Mouse (Mus musculus): ENCODE measurements at regions not wholly inside any gene's neighbourhood (a gene's known extent, or its start where the extent isn't known, plus 50 kb on each side); places are given as distances from the start of the nearest gene placed in this dataset.

DNA sequence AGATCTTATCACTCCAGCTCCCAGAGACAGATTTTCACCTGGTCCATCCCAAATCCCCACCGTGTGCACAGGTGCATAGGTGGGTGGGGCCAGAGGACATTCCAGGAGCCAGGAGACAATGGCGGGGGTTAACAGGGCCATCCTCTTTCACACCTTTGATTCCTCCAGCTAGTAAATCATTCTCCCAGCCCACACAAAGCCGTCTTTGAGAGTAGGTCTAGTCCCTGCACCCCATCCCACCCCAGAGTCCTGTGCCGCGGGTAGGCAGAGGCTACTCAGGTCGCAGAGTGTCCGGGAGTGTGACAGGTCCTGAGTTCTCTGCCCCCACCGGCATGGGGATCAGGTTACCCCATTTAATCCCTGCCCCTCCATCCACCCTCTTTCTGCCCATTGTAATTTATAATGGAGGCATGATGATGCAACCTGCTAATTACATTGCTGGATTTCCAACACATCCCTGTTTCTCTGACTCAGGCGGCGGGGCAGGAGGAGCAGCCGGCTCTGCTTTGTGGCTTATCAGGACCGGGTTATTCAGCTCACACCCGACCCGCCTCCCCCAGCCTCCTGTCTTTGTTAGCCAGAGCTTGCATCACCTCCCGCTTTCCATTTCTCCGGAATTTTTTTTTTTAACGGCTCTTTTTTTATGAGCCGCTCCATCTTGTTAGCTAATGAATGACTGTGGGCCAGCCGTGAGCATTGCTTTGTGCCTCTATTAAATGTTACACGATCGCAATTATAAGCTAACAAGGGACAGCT is 139.7 kb upstream of the 1600014C23Rik start:
- 0 out of 2 replicates have a peak overlapping the region, but pooled peaks have one; percentile 1 for H3K27ac ChIP-seq
- peak overlapping the region; percentile 13; the same call in 1 of the 2 replicates for H3K4me3 ChIP-seq (replicated peaks)
- H3K36me3 ChIP-seq: no peaks in the 10 kb centered on the region
- peak; percentile 55 for ATAC-seq (replicated peaks; ENCODE audit: low FRiP score)
- no peak overlapping the region for H3K9ac ChIP-seq
- WGBS: 2% methylated on average over 21 of the region's 21 CpGs
- H3K4me1 ChIP-seq: peaks cover 45% of the 10 kb centered on the region
- no peaks in the 10 kb centered on the region for H3K9me3 ChIP-seq (replicated peaks)
- H3K27me3 ChIP-seq: peaks cover 41% of the 10 kb centered on the region
- H3K4me2 ChIP-seq: peak overlapping the region; percentile 52

GRCm38 (mm10) chr17:45871666-45872653 is 138.3 kb upstream of the 1600014C23Rik start:
- Histone ChIP-seq H3K27me3 (peaks cover 41% of the 10 kb centered on the region), H3K9ac (no peak overlapping the region), H3K27ac (peak overlapping the region; percentile 46; the same call in 1 of the 2 replicates), H3K9me3 (replicated peaks) (no peaks in the 10 kb centered on the region), H3K4me2 (peak overlapping the region; percentile 10), H3K4me3 (replicated peaks) (no peak overlapping the region), H3K4me1 (peaks cover 55% of the 10 kb centered on the region), H3K36me3 (no peaks in the 10 kb centered on the region)
- no peak for ATAC-seq (replicated peaks; ENCODE audit: low FRiP score)
- WGBS: 36% methylated on average over 22 of the region's 22 CpGs

DNA sequence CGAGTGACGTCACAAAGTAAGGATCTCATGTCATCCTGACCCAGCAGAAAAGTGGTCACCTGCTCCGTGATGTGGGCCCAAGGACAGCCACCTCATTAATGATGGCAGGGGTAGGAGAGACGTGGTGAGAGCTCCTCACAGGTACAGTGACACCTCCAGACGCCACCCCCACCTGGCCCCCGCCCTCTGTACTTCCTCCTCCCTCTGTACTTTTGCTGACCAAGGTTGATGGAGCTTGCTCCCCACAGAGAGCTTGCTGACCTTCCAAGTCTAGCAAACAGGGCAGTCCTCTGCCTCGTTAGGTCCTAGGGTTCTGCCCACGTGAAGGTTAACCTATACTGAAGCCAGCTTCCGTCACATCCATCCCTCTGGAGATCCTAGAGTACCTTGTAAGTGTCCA is 137.4 kb upstream of the 1600014C23Rik start:
- WGBS: 81% methylated on average over 9 of the region's 9 CpGs
- H3K4me3 ChIP-seq (replicated peaks): no peak overlapping the region
- peaks cover 60% of the 10 kb centered on the region for H3K4me1 ChIP-seq
- no peaks in the 10 kb centered on the region for H3K9me3 ChIP-seq (replicated peaks)
- peaks cover 41% of the 10 kb centered on the region for H3K27me3 ChIP-seq
- H3K9ac ChIP-seq: no peak overlapping the region
- H3K27ac ChIP-seq: no peak overlapping the region
- no peak for ATAC-seq (replicated peaks; ENCODE audit: low FRiP score)
- H3K4me2 ChIP-seq: no peak overlapping the region
- H3K36me3 ChIP-seq: no peaks in the 10 kb centered on the region

GRCm38 (mm10) chr17:45869014-45869968 is 135.6 kb upstream of the 1600014C23Rik start:
- peak overlapping the region; percentile 66 for H3K27ac ChIP-seq
- peaks cover 35% of the 10 kb centered on the region for H3K27me3 ChIP-seq
- H3K9ac ChIP-seq: no peak overlapping the region
- 47% methylated on average over 17 of the region's 17 CpGs for WGBS
- H3K36me3 ChIP-seq: no peaks in the 10 kb centered on the region
- H3K4me1 ChIP-seq: peaks cover 75% of the 10 kb centered on the region
- no peak overlapping the region for H3K4me2 ChIP-seq
- ATAC-seq (replicated peaks; ENCODE audit: low FRiP score): peak; percentile 45
- H3K4me3 ChIP-seq (replicated peaks): no peak overlapping the region
- H3K9me3 ChIP-seq (replicated peaks): no peaks in the 10 kb centered on the region

DNA sequence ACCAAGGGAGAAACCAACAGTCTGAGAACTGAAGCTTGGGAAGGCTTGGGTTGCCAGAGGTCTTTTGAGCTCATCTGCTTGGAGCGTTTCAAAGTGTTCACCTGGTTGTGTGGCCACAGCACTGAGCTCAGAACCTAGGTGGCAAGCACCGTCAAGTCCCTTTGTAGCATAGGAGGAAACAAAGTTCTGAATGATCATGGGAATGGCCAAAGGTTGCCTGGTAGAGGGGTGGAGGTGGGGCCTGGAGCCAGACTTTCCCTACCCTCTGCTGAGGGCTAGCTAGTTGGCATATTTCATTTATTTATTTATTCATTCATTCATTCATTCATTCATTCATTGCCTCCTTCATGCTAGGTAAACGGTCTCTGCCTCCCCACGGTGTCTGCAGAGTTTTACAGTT is 134.9 kb upstream of the 1600014C23Rik start:
- WGBS: 85% methylated on average over 4 of the region's 4 CpGs

DNA sequence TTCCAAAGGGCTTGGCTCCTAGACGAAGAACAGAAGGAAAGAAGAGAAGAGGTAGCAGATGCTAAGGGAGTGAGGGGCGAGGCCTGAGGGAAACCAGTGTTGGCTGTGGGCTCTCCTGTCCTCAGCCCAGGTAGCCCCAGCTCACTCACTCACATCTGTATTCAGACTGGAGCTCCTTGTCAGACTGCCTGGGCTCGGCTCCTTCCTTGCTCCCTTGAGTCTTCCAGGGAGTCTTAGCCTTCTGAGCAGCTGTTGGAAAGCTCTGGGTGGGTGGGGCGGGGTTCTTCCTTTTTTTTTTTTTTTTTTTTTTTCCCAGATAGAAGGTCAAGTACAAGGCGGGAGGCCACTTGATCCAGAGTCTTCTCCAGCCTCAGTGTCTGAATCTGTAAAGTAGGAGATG is 134.1 kb upstream of the 1600014C23Rik start:
- Histone ChIP-seq H3K9me3 (replicated peaks) (no peaks in the 10 kb centered on the region), H3K27ac (0 out of 2 replicates have a peak overlapping the region, but pooled peaks have one; percentile 3), H3K36me3 (no peaks in the 10 kb centered on the region), H3K4me1 (peaks cover 70% of the 10 kb centered on the region), H3K27me3 (peaks cover 21% of the 10 kb centered on the region), H3K4me3 (replicated peaks) (no peak overlapping the region), H3K4me2 (no peak overlapping the region), H3K9ac (no peak overlapping the region)
- WGBS: 81% methylated on average over 5 of the region's 5 CpGs
- ATAC-seq (replicated peaks; ENCODE audit: low FRiP score): no peak

More for the DNA sequence above, 134.9 kb upstream of the 1600014C23Rik start:
- peaks cover 29% of the 10 kb centered on the region for H3K27me3 ChIP-seq
- no peak overlapping the region for H3K4me2 ChIP-seq
- no peak for ATAC-seq (replicated peaks; ENCODE audit: low FRiP score)
- peak overlapping the region; percentile 1; the same call in 1 of the 2 replicates for H3K27ac ChIP-seq
- no peak overlapping the region for H3K9ac ChIP-seq
- no peak overlapping the region for H3K4me3 ChIP-seq (replicated peaks)
- no peaks in the 10 kb centered on the region for H3K36me3 ChIP-seq
- H3K9me3 ChIP-seq (replicated peaks): no peaks in the 10 kb centered on the region
- peaks cover 75% of the 10 kb centered on the region for H3K4me1 ChIP-seq

DNA sequence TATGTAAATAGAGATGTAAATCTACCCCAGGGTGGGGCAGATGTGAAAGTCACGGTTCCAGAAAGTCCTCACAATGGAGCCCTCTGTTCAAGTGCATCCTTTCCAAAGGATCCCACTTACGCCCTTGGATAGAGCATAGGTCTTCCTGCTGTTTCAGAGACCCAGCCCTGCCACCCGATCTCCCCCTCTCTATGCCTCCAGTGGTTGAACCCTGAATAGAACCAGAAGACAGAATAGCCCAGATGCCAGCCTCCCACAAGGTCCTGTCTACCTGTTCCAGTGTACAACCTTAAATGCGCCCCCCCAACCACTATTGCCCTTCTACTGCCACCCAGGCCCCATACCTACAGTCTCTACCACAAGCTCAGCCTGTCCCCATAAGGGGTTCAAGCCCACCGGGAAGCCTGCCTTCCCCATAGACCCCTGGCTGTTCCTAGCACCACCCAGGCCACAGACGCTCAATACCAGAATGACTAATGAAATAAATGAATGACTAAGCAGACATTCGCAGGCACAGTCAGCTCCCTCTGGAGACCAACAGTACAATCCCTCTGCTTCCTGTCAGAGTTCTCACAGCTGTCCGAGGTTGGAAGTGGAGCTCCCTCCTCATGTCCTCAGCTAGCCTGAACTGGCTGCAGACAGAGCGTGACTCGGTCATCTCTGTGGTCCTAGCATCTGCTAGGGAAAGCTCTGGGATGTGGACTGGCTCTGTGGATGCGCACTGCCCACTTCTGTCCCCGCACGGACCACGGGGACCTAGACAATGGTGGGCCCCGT is 133.4 kb upstream of the 1600014C23Rik start:
- Histone ChIP-seq H3K4me2 (no peak overlapping the region), H3K4me3 (replicated peaks) (no peak overlapping the region), H3K4me1 (peaks cover 63% of the 10 kb centered on the region), H3K36me3 (no peaks in the 10 kb centered on the region), H3K9me3 (replicated peaks) (no peaks in the 10 kb centered on the region), H3K27ac (peak overlapping the region; percentile 41; the same call in 1 of the 2 replicates), H3K27me3 (peaks cover 14% of the 10 kb centered on the region), H3K9ac (no peak overlapping the region)
- no peak for ATAC-seq (replicated peaks; ENCODE audit: low FRiP score)
- 68% methylated on average over 15 of the region's 15 CpGs for WGBS

DNA sequence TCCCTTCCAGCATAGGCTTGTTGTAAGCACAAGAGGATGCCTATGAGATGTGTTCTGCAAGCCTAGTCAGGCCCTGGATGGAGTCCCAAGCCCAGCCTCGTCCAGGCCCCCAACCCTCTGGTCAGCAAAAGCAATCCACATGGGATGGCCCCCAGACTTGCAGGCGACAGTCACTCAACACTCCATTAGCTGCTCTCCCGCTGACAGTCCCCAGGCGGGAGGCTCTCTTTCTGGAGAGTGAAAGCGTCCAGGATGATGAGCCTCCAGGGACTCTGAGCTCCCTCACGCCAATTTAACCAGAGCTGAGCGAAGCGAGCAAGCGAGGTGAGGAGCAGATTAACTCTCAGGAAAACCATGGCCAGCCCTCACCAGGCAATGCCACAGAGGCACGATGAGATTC is 132.7 kb upstream of the 1600014C23Rik start:
- Histone ChIP-seq H3K36me3 (no peaks in the 10 kb centered on the region), H3K4me2 (no peak overlapping the region), H3K4me1 (peaks cover 57% of the 10 kb centered on the region), H3K9me3 (replicated peaks) (no peaks in the 10 kb centered on the region), H3K27ac (peak overlapping the region; percentile 41), H3K4me3 (replicated peaks) (no peak overlapping the region), H3K27me3 (peaks cover 7% of the 10 kb centered on the region), H3K9ac (no peak overlapping the region)
- WGBS: 27% methylated on average over 10 of the region's 10 CpGs
- no peak for ATAC-seq (replicated peaks; ENCODE audit: low FRiP score)

DNA sequence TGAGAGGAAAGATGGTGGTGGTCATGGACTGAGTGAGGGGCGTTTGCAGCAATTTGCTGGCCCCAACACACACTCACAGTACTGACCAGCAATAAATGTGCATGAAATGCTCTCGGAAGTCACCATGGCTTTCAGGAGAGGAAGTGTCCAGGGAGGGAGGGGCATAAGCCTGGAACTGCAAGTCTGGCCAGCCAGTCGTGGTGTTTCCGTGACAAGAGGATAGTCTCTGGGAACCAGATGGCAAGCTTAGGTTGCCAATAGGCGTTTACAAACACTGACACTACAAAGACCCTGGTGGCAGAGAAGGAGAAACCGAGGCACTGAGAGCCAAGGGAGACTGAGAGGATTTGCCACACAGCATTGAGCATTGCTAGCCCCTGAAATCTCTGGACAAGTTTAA is 132.3 kb upstream of the 1600014C23Rik start:
- 0 out of 2 replicates have a peak, but pooled peaks cover 5% of the 10 kb centered on the region for H3K27me3 ChIP-seq
- 50% methylated on average over 6 of the region's 6 CpGs for WGBS
- no peak for ATAC-seq (replicated peaks; ENCODE audit: low FRiP score)
- no peaks in the 10 kb centered on the region for H3K9me3 ChIP-seq (replicated peaks)
- H3K27ac ChIP-seq: peak overlapping the region; percentile 41
- no peak overlapping the region for H3K4me3 ChIP-seq (replicated peaks)
- no peak overlapping the region for H3K9ac ChIP-seq
- peaks cover 57% of the 10 kb centered on the region for H3K4me1 ChIP-seq
- no peak overlapping the region for H3K4me2 ChIP-seq
- H3K36me3 ChIP-seq: no peaks in the 10 kb centered on the region

- 36% methylated on average over 10 of the region's 10 CpGs for WGBS
- peaks cover 49% of the 10 kb centered on the region for H3K4me1 ChIP-seq
- no peaks in the 10 kb centered on the region for H3K36me3 ChIP-seq
- no peak overlapping the region for H3K4me2 ChIP-seq
- H3K9ac ChIP-seq: no peak overlapping the region
- ATAC-seq (replicated peaks; ENCODE audit: low FRiP score): no peak
- H3K4me3 ChIP-seq (replicated peaks): no peak overlapping the region
- H3K9me3 ChIP-seq (replicated peaks): no peaks in the 10 kb centered on the region
- peak overlapping the region; percentile 27; the same call in 1 of the 2 replicates for H3K27ac ChIP-seq
- 0 out of 2 replicates have a peak, but pooled peaks cover 5% of the 10 kb centered on the region for H3K27me3 ChIP-seq
Measured at GRCm38 (mm10) chr17:45863471-45864205, 130.0 kb upstream of the 1600014C23Rik start.

Measured in kidney, embryonic 15.5 days (tissue).